Mouse (Mus musculus) lung, postnatal 4 days (tissue): ENCODE data around the gene Vwc2l.

Experiments
- DNase-seq, 2 experiments: peaks; one replicate each; pipeline ENCODE4 v3.0.0; 2021

Gene Vwc2l

GRCm38 (mm10) chr1:70725655-70726066 lies at the start of gene Vwc2l:
Gene Vwc2l (plus strand): TSS chr1:70725715.
- DNase-seq, result peak; percentile 54 to 60

- DNase-seq, result no peak
Measured at GRCm38 (mm10) chr1:70692529-70692928, 33.0 kb upstream of the Vwc2l start.

- DNase-seq, result no peak
Measured at GRCm38 (mm10) chr1:70700270-70700669, 25.2 kb upstream of the Vwc2l start.

- DNase-seq, result no peak
Measured at GRCm38 (mm10) chr1:70703934-70704333, 21.6 kb upstream of the Vwc2l start.

GRCm38 (mm10) chr1:70705821-70706220 lies 19.7 kb upstream of the Vwc2l start:
- DNase-seq, result no peak

- no peak for DNase-seq
Measured at GRCm38 (mm10) chr1:70725045-70725444, 470 bp upstream of the Vwc2l start.

- no peak for DNase-seq
Measured at GRCm38 (mm10) chr1:70787146-70787545, 61.6 kb downstream of the Vwc2l start.

- DNase-seq, result no peak
Measured at GRCm38 (mm10) chr1:70791636-70792035, 66.1 kb downstream of the Vwc2l start.

GRCm38 (mm10) chr1:70795094-70795493 lies 69.6 kb downstream of the Vwc2l start:
- DNase-seq, result no peak

GRCm38 (mm10) chr1:70803401-70803800 lies 77.9 kb downstream of the Vwc2l start:
- no peak for DNase-seq

GRCm38 (mm10) chr1:70823111-70823510 lies 97.6 kb downstream of the Vwc2l start:
- DNase-seq, result no peak

GRCm38 (mm10) chr1:70833262-70833661 lies 107.7 kb downstream of the Vwc2l start:
- no peak for DNase-seq

GRCm38 (mm10) chr1:70842222-70842621 lies 116.7 kb downstream of the Vwc2l start:
- DNase-seq, result no peak

GRCm38 (mm10) chr1:70845276-70845675 lies 119.8 kb downstream of the Vwc2l start:
- no peak for DNase-seq

- no peak for DNase-seq
Measured at GRCm38 (mm10) chr1:70851633-70852390, 126.3 kb downstream of the Vwc2l start.

GRCm38 (mm10) chr1:70853446-70853845 lies 127.9 kb downstream of the Vwc2l start:
- no peak for DNase-seq

GRCm38 (mm10) chr1:70855912-70856311 lies 130.4 kb downstream of the Vwc2l start:
- DNase-seq, result no peak

- no peak for DNase-seq
Measured at GRCm38 (mm10) chr1:70861672-70862071, 136.2 kb downstream of the Vwc2l start.

- DNase-seq, result no peak
Measured at GRCm38 (mm10) chr1:70866137-70866536, 140.6 kb downstream of the Vwc2l start.

- DNase-seq, result no peak
Measured at GRCm38 (mm10) chr1:70880496-70880895, 155.0 kb downstream of the Vwc2l start.

GRCm38 (mm10) chr1:70881269-70881668 lies 155.8 kb downstream of the Vwc2l start:
- DNase-seq, result no peak

GRCm38 (mm10) chr1:70884156-70884555 lies 158.6 kb downstream of the Vwc2l start:
- no peak for DNase-seq

- no peak for DNase-seq
Measured at GRCm38 (mm10) chr1:70902311-70902710, 176.8 kb downstream of the Vwc2l start.

GRCm38 (mm10) chr1:70907366-70907765 lies 181.9 kb downstream of the Vwc2l start:
- DNase-seq, result no peak

- no peak for DNase-seq
Measured at GRCm38 (mm10) chr1:70911235-70911634, 185.7 kb downstream of the Vwc2l start.
